Mouse (Mus musculus) thymus, adult 18-20 months (tissue): ENCODE results near the gene Stat5b.

ENCODE experiments used
- DNase-seq, 2 experiments: peaks; one replicate each; pipeline ENCODE4 v3.0.0; 2022; ENCODE audit warnings: mixed read lengths in 2 of 2

Stat5b gene

DNA sequence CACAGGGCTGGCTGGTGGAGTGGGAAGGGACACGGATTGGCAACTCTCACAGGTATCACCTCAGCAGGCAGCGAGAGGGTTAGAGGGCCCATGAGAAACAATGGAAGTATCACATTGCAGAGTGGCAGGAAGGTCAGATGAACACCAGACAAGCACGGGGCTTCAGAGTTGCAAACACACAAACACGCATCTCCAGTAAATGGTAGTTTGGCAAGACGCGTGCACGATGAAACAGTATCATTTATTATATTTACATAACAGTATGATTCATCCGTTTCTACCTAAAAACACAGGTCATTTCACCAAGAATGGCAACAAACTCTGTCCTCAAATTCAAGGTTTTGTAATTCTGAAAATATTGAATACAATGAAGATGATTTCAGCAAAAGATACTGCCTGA lies 11.0 kb downstream of the Stat5b start:
- no peak for DNase-seq

DNA sequence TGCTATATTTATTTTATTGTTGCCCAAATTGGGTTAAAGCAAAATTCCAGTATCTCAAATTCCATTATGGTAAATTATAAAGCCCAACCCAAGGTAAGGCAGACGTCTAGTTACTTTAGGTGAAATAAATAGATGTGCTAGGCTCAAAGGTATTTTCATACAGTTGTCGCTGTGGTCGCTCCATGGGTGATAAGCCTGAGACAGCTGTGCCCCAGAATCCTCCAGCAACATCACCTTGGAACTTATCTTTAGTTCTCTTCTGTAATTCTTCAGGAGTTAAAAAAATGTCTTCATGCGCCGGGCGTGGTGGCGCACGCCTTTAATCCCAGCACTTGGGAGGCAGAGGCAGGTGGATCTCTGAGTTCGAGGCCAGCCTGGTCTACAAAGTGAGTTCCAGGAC lies 11.6 kb downstream of the Stat5b start:
- DNase-seq, result no peak

DNA sequence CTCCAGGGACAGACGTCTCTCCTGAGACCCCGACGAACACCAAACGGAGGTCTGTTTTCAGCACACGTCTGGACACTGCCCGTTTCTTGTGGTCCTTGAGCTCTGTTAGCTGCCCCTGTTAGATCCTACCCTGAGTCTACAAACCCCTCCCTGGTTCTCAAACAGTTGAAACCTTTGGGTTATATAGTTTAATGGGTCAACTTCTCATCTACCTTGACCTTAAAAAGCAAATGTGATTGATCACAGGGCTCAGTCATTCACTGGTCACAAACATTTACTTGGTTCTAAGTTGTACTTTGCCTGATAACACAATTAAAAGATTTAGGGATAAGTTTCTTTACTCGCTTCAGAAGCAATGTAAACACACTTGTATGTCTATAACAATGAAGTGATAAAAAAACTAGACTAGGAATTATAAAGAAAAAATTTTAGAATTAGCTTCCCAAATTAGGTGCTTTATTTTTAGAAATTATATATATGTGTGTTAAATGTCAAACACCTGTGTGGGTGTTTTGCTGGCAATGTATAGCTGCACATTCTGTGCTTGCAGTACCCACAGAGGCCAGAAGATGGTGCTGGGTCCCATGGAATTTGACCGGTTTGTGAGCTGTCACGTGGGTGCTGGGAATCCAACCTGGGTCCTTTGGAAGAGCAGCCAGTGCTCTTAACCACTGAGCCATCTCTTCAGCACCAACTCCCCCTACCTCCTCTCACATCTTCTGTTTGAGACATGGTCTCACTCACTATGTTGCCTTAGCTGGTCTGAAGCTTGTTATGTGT lies 13.4 kb downstream of the Stat5b start:
- DNase-seq, result no peak

DNA sequence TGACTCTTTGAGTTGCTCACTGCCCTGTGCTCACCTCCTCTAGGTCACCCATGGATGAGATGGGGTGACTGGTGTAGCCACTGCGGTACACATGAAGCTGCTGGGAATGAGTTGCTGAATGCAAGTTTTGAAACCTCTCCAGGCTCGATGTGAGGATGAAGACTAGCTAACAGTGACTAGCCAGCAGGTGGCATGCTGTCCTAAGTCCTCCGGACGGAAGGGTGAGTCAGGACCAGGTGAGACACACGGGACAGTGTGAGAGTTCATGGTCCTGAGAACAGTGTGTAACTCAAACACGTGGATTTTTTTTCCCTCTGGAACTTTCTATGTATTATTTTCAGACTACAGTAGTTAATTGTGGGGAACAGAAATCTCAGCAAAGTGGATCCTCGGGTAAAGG lies 17.1 kb downstream of the Stat5b start:
- no peak for DNase-seq

DNA sequence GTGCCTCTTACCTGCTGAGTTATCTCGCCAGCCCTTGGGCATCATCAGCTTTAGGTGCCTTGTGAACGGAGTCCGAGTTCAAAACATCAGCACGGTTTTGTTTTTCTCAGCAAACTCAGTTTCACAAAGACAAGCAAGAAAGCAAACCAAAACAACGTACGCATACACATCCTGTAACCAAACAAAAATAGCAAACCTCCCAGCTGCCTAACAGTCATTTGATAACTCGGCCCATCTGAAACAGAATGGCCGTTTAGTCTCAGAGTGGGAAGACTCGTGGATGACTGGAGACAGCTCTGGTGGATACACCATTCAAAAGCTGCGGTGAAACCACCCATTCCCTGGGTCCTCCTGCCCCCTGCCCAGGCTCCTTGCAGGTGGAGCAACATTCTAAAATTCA lies 19.1 kb downstream of the Stat5b start:
- DNase-seq, result no peak

DNA sequence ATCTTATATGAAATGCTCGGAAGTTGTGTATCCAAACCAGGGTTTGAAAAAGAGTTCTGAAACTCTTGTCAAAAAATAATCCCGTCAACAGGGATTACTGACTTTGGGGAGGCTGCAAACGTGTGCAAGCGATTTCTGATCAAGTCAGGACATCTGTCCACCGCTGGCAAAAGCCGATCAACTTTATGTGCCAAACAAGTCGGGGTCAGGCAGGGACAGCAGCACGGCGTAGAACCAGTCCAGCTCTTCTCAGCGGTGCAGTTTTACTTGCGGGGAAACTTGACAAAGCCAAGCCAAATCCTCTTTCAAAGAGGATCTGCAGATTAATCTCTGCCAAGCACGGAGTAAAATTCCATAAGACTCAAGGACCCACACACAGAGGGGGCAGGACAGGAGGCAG lies 20.8 kb downstream of the Stat5b start:
- DNase-seq, result no peak

DNA sequence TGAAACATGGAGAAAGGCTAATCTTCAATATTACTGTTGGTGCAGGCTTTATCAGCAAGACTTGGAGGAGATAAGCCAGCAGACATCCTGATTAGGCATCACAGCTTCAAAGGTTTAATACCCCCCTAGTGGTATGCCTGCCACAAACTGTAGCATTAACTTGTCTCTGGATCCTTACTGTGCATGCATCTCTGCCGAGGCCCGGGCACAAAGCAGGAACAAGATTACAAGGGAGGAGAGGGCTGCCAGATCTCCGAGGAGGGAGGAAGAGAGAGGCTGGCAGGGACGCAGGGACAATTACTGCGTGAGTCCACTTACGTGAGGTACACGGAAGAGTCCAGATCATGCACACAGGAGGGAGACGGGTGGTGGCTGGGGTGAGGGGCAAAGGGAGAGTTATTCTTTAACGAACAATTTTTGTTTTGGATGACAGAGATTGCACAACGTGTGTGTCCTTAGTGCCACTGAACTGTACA lies 21.8 kb downstream of the Stat5b start:
- DNase-seq, result no peak

DNA sequence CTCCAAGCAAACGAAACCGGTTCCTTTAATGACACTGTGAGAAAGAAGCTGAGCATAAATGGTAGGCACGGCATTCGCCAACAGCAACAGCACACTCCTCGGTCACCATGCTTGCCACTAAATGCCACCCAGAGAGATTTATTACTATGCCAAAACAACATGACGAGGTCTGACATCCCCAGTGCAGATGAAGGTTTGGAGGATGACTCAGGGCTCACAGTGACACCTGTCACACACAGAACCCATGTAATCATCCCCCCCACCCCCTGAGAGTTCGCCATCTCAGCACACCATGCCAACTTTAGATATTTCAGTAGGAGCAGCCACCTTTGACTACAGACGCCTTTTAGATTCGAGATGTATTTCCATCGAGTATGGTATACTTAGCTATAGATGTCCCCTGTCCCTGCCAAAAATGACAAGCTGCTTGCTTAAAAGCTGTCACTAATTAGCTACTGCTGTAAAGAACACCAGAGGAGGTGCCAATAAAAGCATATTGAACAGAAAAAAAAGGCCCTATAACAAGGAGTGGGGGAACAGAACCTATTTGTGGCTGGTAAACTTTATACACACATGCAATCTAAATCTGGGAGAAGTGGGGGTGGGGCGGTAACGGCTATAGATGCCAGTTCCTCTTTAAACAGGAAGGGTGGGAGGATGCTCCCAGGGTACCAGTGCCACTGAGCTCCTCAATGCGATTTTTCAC lies 24.2 kb downstream of the Stat5b start:
- no peak for DNase-seq

DNA sequence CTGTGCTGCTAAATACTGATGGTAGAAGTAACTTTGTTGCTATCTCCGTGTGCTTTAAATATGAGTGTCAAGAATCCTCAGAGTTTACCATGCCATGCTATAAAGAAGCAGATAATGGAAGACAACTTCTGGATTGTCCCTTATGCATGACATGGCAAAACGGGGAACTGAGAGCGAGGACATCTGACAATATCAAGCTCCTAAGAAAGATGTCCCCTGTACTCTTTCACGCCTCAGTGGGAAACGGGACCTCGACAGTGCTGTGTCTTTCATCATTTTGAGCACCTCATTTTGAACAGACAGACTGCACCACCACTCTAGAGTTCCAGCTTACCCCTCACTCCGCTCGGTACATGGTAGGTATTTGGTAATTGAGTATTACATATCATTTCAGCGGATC lies 25.1 kb downstream of the Stat5b start:
- no peak for DNase-seq

DNA sequence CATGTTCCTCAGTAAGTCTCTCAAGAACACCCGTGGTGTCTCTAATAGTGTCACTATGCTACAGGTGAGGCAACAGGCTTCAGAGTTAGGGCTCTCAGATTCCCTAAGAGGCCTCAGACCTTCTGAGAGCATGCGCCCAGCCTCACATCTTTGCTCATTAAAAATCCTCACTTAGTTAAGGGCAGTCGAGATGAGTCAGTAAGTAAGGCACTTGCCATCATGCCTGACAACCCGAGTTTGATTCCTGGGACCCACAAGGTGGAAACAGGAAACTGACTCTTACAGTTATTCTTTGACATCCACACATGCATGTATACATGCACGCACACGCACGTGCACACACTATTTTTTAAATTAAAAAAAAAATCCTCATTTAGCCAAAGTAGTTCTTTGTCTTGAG lies 26.0 kb downstream of the Stat5b start:
- no peak for DNase-seq

DNA sequence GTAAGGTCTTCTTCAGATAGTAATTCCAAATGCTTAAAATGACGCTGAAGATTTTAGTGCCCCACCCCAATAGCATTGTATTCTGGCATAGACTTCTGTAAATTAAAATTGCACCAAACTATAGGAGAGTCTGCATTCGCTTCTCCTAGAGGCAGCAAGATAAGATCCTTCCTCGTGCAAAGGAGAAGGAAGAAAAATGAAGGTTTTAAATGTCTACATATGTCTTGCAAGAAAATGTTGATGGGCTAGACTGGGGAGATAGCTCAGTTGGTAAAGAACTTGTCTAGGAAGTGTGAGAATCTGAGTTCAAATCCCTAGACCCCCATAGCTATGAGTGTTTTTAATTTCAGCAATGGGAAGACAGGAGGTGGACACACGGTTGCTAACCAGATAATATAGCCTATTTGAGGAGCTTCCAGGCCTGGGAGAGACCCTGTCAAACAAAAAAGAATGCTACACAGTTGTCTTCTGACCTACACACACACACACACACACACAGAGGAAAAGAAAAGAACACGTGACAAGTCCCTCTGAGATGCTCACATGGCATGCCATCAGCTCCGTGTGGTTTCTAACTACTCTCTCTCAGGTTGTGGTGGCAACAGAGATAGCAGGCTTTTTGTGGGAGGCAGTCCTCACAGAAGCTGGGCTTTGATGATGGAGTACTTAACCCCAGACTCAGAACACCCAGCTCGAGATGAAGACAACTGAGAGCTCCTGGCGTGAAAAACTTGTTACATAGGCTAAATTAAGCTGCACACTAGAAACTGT lies 26.8 kb downstream of the Stat5b start:
- DNase-seq, result peak; percentile 63 to 86

DNA sequence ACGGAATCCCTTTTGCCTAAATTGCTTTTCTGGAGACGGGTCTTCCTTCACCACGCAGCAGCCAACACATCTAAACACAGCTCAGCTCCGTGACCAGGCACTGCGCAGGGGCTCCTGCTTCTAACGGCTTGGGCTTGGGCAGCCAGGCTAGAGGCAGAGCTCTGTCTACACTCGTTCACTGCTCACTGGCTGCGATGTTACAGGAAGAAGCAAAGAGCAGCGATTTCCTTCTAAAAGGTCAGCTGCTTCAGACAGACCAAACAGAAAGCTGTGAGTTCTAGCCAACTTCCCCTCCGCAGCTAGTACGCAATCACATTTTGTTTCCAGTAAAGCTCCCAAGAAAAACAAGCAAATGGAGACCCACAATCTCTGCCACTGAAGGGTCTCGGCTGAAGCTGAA lies 28.2 kb downstream of the Stat5b start:
- peak; percentile 47 to 73 for DNase-seq

DNA sequence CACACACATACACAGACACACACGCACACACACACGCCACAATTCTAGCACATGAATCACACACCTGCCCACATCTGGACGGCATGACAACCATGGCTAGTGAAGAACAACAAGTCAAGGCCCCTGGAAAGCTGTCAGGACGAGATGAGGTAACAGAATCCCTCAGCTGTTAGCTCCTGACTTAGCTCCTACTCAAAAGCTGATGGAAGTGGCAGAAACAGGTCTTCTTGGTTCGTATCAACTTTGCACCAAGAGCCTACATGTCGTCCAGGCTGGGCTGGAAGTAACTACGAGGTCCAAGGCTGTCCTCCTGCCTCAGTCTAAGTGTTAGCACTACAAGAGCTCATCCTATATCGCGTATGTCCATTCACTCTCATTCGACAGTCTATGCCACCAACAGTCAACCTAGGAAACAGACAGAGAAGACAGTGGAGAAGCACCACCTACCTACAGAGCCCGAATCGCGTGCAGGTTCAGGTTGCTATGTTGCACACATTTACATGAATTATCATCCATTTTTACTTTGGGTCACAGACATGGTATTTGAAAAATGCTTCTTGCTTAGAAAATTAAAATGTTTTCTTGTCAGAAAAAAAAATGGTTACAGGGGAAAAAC lies 28.8 kb downstream of the Stat5b start:
- DNase-seq, result no peak

DNA sequence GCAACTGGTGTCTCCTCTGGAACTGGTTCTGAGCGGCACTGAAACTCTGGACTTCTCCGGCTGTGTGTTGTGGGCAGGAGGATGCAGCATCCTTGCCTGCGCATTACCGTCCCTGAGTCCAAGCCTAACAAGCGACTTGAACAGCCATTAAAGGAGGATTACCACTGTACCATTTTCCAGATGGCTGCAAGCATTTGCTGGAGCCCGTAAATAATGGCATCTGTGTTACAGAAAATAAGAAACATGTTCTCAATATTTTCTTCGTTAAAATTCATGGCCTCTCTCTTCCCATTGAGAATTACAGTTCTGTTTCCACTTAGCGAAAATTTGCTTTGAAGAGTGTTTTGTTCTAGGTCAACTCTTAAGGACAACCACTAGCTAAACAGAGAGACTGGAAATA lies 30.5 kb downstream of the Stat5b start:
- DNase-seq, result no peak

DNA sequence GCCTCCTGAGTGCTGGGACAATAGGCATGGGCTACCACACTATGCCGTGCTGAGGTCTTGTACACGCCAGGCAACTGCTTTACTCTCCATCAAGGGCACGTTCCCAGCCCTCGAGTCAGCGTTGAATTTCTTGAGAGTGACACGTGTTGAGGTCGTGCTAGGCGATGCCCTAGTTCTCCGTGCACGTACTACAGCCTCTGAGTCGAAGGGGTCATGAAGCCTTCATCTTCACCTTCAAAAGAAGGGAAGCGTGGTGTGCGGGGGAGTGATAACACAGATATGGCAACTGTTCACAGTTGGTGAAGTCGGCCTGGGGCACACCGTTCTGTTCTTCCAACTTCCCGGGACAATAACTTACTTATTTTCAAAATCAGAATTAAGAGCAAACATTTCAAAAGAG lies 30.9 kb downstream of the Stat5b start:
- peak; percentile 54 to 75 for DNase-seq

DNA sequence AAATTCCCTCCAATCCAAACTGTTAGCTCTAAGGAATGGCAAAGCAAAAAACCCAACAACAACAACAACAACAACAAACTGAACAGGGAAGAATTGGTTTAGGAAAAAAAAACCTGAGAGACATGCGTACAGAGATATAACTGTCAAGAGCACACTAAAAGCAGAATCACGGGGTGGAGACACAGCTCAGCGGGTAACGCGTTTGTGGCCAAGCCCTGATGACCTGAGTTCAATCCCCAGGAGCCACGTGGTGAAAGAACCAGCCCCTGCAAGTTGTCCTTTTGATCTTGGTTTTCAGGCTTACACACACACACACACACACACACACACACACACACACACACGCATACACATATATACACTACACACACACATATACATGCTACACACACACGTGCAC lies 31.5 kb downstream of the Stat5b start:
- no peak for DNase-seq

DNA sequence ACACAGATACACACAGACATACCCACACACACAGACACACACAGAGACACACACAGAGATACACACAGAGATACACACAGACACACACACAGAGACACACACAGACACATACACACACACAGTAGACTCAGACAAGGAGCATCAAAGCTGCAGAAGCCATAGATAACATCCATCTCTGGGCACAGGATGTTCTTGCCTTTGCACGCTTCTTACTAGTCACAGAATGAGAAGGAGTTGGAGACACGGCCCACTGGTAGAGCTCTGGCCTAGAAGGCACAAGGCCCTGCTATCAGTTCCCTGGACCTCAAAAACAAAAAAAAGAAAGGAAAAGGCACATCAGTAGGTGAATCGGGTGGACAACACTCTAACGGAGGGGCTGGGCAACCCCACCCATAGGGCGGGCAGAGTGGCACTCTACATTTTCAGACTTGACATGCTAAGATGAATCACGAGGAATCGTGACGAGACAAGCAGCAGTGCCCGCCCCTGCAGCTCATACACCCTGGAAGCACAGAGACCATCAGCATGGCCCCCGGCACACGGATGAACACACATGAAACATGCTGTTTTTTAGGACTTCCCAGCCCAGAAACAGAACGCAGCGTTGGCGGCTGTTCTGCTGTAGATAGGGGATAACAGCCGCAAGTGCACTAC lies 32.0 kb downstream of the Stat5b start:
- DNase-seq, result no peak

DNA sequence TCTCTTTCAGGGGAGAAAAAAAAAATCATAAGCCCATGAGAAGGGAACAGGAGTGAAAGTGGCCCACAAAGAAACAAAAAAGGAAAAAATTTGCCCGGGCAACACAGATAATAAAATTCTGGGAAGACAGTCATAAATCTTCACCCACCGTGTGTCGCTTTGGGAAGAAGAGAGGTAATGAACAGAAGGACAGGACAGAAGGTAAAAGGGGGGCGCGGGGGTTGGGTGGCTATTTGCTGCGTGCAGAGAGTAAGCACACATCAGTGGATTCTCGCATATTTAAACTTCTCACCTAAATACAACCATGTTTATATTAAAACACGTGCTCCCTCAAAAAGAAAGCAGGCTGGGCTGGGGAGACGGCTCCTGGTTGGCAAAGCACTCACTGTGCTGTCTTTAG lies 33.2 kb downstream of the Stat5b start:
- DNase-seq, result no peak

DNA sequence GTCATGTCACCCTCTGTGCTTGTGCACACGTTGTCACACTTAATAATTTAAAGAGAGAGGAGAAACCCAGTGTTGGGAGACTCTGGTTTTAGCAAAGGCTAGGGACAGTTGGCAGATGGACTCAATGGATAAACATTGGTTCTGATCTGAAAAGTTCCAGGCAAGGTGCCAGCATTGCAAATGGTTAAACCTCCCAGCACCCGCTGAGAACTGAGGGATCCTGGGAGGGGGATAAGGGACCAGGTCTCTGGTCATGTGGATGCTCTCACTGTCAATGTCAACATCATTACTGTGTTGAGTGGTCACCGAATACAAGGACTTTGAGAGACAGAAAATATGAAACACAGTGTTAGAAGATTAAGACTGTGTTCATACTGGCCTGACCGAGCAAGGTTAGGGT lies 33.7 kb downstream of the Stat5b start:
- no peak for DNase-seq

DNA sequence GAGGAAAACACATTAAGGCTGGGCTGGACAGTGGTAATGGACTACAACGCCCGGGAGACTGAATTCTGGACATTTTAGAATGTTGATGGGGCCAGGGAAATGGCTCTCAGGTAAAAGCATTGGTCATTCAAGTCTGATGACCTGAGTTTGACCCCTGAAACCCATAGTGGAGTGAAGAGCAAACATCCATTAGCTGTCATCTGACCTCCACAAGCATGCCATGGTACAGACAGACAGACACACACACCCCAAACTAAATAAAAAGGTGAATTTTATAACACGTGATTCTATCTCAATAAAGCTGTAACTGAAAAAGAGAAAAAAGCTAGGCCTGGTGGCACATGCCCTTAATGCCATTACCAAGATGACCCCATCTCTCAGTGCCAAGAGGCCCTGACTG lies 34.2 kb downstream of the Stat5b start:
- no peak for DNase-seq

DNA sequence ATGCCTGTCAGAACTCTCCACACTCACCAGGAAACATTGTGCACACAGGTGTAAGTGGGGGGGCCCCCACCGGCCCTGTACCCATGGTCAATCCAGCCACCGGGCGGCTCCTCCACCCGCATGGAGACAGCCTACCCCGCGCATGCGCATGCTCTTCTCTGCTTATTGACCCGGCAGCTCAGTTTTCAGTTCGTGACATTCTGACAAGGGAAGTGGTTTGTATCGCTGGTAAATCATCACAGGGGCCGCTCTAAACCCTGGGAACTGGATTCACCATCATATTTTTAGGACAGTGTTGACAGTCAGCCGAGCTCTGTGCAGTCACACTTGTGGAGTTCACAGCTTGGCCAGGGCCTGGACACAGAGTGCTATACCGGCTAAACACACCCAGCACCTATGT lies 36.0 kb downstream of the Stat5b start:
- DNase-seq, result peak; percentile 70 to 86

DNA sequence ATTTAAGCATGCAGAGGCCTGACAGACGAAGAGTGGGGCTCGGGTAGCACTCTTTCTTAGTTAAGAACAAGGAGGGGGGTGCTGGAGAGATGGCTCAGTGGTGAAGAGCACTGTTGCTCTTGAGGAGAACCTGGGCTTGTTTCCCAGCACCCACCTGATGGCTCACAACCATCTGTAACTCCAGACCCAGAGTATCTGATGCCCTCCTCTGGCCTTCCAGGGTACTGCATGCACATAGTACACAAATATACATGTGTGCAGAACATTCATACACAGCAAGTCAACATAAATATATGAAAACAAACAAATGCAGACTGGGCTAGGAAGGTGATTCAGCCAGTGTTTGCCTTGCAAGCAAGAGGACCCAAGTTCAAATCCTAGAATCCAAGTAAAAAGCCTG lies 39.4 kb downstream of the Stat5b start:
- no peak for DNase-seq

DNA sequence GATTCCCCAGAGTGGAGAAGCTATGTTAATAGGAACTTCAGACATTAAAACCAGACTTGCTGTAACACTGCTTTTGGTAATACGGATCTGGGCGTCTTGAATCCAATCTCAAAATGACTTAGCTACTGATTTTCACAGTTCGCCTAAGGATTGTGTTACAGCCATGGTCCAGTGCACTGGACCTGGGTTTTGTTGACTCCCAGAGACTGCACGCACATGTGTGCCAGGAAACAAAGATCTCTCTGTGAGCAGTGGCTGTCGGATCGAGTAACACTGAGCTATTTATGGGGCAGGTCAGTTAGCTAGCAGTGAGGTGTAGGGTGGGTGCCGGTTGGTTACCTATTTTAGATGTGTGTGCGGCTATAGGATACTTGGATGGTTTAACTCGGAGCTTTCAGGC lies 40.0 kb downstream of the Stat5b start:
- DNase-seq, result no peak
